Mouse (Mus musculus) brain, embryonic 14.5 days (tissue): ENCODE measurements at regions not wholly inside any gene's neighbourhood (a gene's known extent, or its start where the extent isn't known, plus 50 kb on each side); places are given as distances from the start of the nearest gene placed in this dataset.

Experiments used
- CTCF ChIP-seq: fragments of 200-500 bp; IDR thresholded peaks from 2 replicates; pipeline ENCODE4 v1.5.1; 2012; ENCODE audit warnings: inconsistent platforms, mild to moderate bottlenecking, moderate library complexity, borderline replicate concordance; ENCODE audit not compliant: insufficient read depth, insufficient read length; ENCODE audit errors: extremely low read depth
- POLR2A ChIP-seq: fragments of 200-500 bp; IDR thresholded peaks from 2 replicates; pipeline ENCODE4 v1.6.1; 2012; ENCODE audit warnings: mild to moderate bottlenecking, inconsistent platforms, borderline replicate concordance; ENCODE audit not compliant: poor library complexity, insufficient read depth, insufficient read length, severe bottlenecking; ENCODE audit errors: extremely low read depth

- TF ChIP-seq CTCF, result no peak
- no peak for TF ChIP-seq POLR2A
Measured at GRCm38 (mm10) chr5:77827971-77828370, 420.1 kb upstream of the Igfbp7 start.
